Mouse (Mus musculus): ENCODE results near the gene Mfsd4a. TPM values are rescaled to one million over a fixed set of nuclear protein-coding genes. Genes with fewer than 3 reads are reported as not detected.

Mfsd4a gene
- polyA plus RNA-seq, 1 experiment from 2014 or later: 6.9 TPM

Other genes with a start within 250 kb of the Mfsd4a start
- 20.1 and 23.4 TPM in 2 replicates for gene Slc41a1, start 240.6 kb downstream of the Mfsd4a start, polyA plus RNA-seq (2015; fragmentation: Nextera tagmentation; extraction: Ambion mirVana)
- 8.6 and 9.3 TPM in 2 replicates for gene Rab29, start 200.8 kb downstream of the Mfsd4a start, polyA plus RNA-seq (2015; fragmentation: Nextera tagmentation; extraction: Ambion mirVana)
- 45.0 and 47.7 TPM in 2 replicates for gene Nucks1, start 157.5 kb downstream of the Mfsd4a start, polyA plus RNA-seq (2015; fragmentation: Nextera tagmentation; extraction: Ambion mirVana)
- 0.96 and 1.5 TPM in 2 replicates for gene Slc45a3, start 105.1 kb downstream of the Mfsd4a start, polyA plus RNA-seq (2015; fragmentation: Nextera tagmentation; extraction: Ambion mirVana)
- 10.0 and 10.2 TPM in 2 replicates for gene Elk4, start 60.5 kb downstream of the Mfsd4a start, polyA plus RNA-seq (2015; fragmentation: Nextera tagmentation; extraction: Ambion mirVana)
- gene Cdk18, start 71.6 kb upstream of the Mfsd4a start, polyA plus RNA-seq (2015; fragmentation: Nextera tagmentation; extraction: Ambion mirVana): 1.1 and 1.5 TPM in 2 replicates
- 11.4 and 14.0 TPM in 2 replicates for gene Lemd1, start 123.4 kb upstream of the Mfsd4a start, polyA plus RNA-seq (2015; fragmentation: Nextera tagmentation; extraction: Ambion mirVana)
- 1.8 and 2.3 TPM in 2 replicates for gene AC124108.1, start 123.4 kb upstream of the Mfsd4a start, polyA plus RNA-seq (2015; fragmentation: Nextera tagmentation; extraction: Ambion mirVana)
- not detected in 2 replicates for gene Gm10188, start 161.7 kb upstream of the Mfsd4a start, polyA plus RNA-seq (2015; fragmentation: Nextera tagmentation; extraction: Ambion mirVana)
- 8.3 and 10.0 TPM in 2 replicates for gene Klhdc8a, start 230.6 kb upstream of the Mfsd4a start, polyA plus RNA-seq (2015; fragmentation: Nextera tagmentation; extraction: Ambion mirVana)
- 11.1 and 12.8 TPM in 2 replicates for gene Nuak2, start 248.1 kb upstream of the Mfsd4a start, polyA plus RNA-seq (2015; fragmentation: Nextera tagmentation; extraction: Ambion mirVana)

All from hindbrain, embryonic 16.5 days (tissue).